Mouse (Mus musculus) midbrain, embryonic 14.5 days (tissue): ENCODE measurements around the gene Tfap2a. TPM values are rescaled to one million over a fixed set of nuclear protein-coding genes. Genes with fewer than 3 reads are reported as not detected.

Experiments used
- ATAC-seq: fragments of 200-750 bp; cut with Nextera tagmentation; 2 replicates; pipeline ENCODE4 v1.8.0; 2017; ENCODE audit warnings: moderate number of reproducible peaks, moderate library complexity; ENCODE audit not compliant: low FRiP score, low TSS enrichment
- DNase-seq: peaks from one replicate; pipeline ENCODE4 v3.0.0-alpha.2; 2015
- H3K27ac ChIP-seq: fragments of 300-500 bp; sonication (generic); replicated peaks from 2 replicates; pipeline ENCODE4 v1.5.1; 2014; ENCODE audit warnings: mild to moderate bottlenecking, low read depth, low read length, moderate library complexity
- H3K27me3 ChIP-seq: fragments of 300-500 bp; sonication (generic); 2 replicates; pipeline ENCODE4 v1.6.1; 2014; ENCODE audit warnings: low read length, control low read depth, mixed read lengths; ENCODE audit not compliant: control insufficient read depth, insufficient read depth
- H3K36me3 ChIP-seq: fragments of 300-500 bp; sonication (generic); 2 replicates; pipeline ENCODE4 v1.6.1; 2014; ENCODE audit warnings: low read length, control low read depth; ENCODE audit not compliant: control insufficient read depth, insufficient read depth
- H3K4me1 ChIP-seq: fragments of 300-500 bp; sonication (generic); 2 replicates; pipeline ENCODE4 v1.6.1; 2014; ENCODE audit warnings: mild to moderate bottlenecking, antibody characterized with exemption, low read length, control low read depth; ENCODE audit not compliant: control insufficient read depth, insufficient read depth
- H3K4me2 ChIP-seq: fragments of 300-500 bp; sonication (generic); 2 replicates; pipeline ENCODE4 v1.6.1; 2014; ENCODE audit warnings: mild to moderate bottlenecking, low read length, moderate library complexity
- H3K4me3 ChIP-seq: fragments of 300-500 bp; sonication (generic); replicated peaks from 2 replicates; pipeline ENCODE4 v1.5.1; 2014; ENCODE audit warnings: low read depth, low read length
- H3K9ac ChIP-seq: fragments of 300-500 bp; sonication (generic); replicated peaks from 2 replicates; pipeline ENCODE4 v1.6.1; 2014; ENCODE audit warnings: mild to moderate bottlenecking, low read length, moderate library complexity
- H3K9me3 ChIP-seq: fragments of 300-500 bp; sonication (generic); 2 replicates; pipeline ENCODE4 v1.6.1; 2016; ENCODE audit warnings: low read length, control low read depth, mixed read lengths; ENCODE audit not compliant: control insufficient read depth
- WGBS: fragments of 180-500 bp; shearing (Covaris S2); extraction: QIAGEN DNeasy Blood & Tissue Kit; methylation state at CpG from one replicate; pipeline ENCODE4 v1.1.7; 2014; 5-methylcytosine and 5-hydroxymethylcytosine counted together
- polyA plus RNA-seq: library from polyadenylated mRNA; unstranded; fragments of >200 nt; fragmentation: Nextera tagmentation; extraction: Ambion mirVana; gene quantifications from 2 replicates; pipeline ENCODE4 v1.2.1, GENCODE M21; 2014

The Tfap2a gene
- polyA plus RNA-seq, 1 experiment from 2014 or later = 11.8 TPM

GRCm38 (mm10) chr13:40722741-40723597, 15.2 kb downstream of the Tfap2a start:
- no peaks in the 10 kb centered on the region for H3K9me3 ChIP-seq
- H3K4me1 ChIP-seq = peaks cover 4% of the 10 kb centered on the region; the same call in 1 of the 2 replicates
- peaks cover 89% of the 10 kb centered on the region for H3K27me3 ChIP-seq
- WGBS = under 1% methylated on average over 61 of the region's 70 CpGs
- H3K9ac ChIP-seq = peak overlapping the region; percentile 54
- peak overlapping the region; percentile 81 for H3K27ac ChIP-seq
- peak overlapping the region; percentile 72 for H3K4me2 ChIP-seq
- no peaks in the 10 kb centered on the region for H3K36me3 ChIP-seq
- peak; percentile 93 for ATAC-seq
- H3K4me3 ChIP-seq = peak overlapping the region; percentile 52
- DNase-seq = peak; percentile 97

GRCm38 (mm10) chr13:40719741-40720082, 18.5 kb downstream of the Tfap2a start:
- peaks cover 87% of the 10 kb centered on the region for H3K27me3 ChIP-seq
- 28% methylated on average over 9 of the region's 9 CpGs for WGBS
- H3K4me3 ChIP-seq = no peak overlapping the region
- no peaks in the 10 kb centered on the region for H3K9me3 ChIP-seq
- no peak for ATAC-seq
- H3K9ac ChIP-seq = no peak overlapping the region
- H3K4me2 ChIP-seq = no peak overlapping the region
- no peak overlapping the region for H3K27ac ChIP-seq
- peaks cover 4% of the 10 kb centered on the region; the same call in 1 of the 2 replicates for H3K4me1 ChIP-seq
- H3K36me3 ChIP-seq = no peaks in the 10 kb centered on the region
- DNase-seq = no peak

- no peak overlapping the region for H3K4me3 ChIP-seq
- H3K4me2 ChIP-seq = no peak overlapping the region
- H3K9ac ChIP-seq = no peak overlapping the region
- WGBS = 16% methylated on average over 14 of the region's 14 CpGs
- ATAC-seq (no peak), DNase-seq (no peak)
- peaks cover 89% of the 10 kb centered on the region for H3K27me3 ChIP-seq
- peaks cover 4% of the 10 kb centered on the region; the same call in 1 of the 2 replicates for H3K4me1 ChIP-seq
- no peaks in the 10 kb centered on the region for H3K9me3 ChIP-seq
- no peaks in the 10 kb centered on the region for H3K36me3 ChIP-seq
- no peak overlapping the region for H3K27ac ChIP-seq
Measured at GRCm38 (mm10) chr13:40719066-40719740, 19.0 kb downstream of the Tfap2a start.

GRCm38 (mm10) chr13:40716771-40717716, 21.1 kb downstream of the Tfap2a start:
- 1% methylated on average over 37 of the region's 37 CpGs for WGBS
- no peak for DNase-seq
- H3K4me2 ChIP-seq = 0 out of 2 replicates have a peak overlapping the region, but pooled peaks have one; percentile 10

GRCm38 (mm10) chr13:40714531-40714930, 23.6 kb downstream of the Tfap2a start:
- H3K27ac ChIP-seq = no peak overlapping the region
- no peak for DNase-seq
- H3K36me3 ChIP-seq = no peaks in the 10 kb centered on the region
- WGBS = 2% methylated on average over 2 of the region's 2 CpGs
- 0 out of 2 replicates have a peak overlapping the region, but pooled peaks have one; percentile 2 for H3K4me2 ChIP-seq
- ATAC-seq = no peak
- H3K9me3 ChIP-seq = no peaks in the 10 kb centered on the region
- H3K4me1 ChIP-seq = no peaks in the 10 kb centered on the region
- H3K27me3 ChIP-seq = peaks cover 93% of the 10 kb centered on the region
- no peak overlapping the region for H3K4me3 ChIP-seq
- no peak overlapping the region for H3K9ac ChIP-seq

More at GRCm38 (mm10) chr13:40716771-40717716, 21.1 kb downstream of the Tfap2a start:
- Histone ChIP-seq H3K9me3 (no peaks in the 10 kb centered on the region), H3K36me3 (no peaks in the 10 kb centered on the region), H3K9ac (no peak overlapping the region), H3K27ac (no peak overlapping the region), H3K4me3 (no peak overlapping the region), H3K27me3 (peaks cover 93% of the 10 kb centered on the region), H3K4me1 (no peaks in the 10 kb centered on the region)
- no peak for ATAC-seq

- Histone ChIP-seq H3K9me3 (no peaks in the 10 kb centered on the region), H3K4me3 (no peak overlapping the region), H3K36me3 (no peaks in the 10 kb centered on the region), H3K4me1 (no peaks in the 10 kb centered on the region), H3K4me2 (no peak overlapping the region), H3K9ac (no peak overlapping the region), H3K27me3 (peaks cover 89% of the 10 kb centered on the region), H3K27ac (no peak overlapping the region)
- WGBS = 3% methylated on average over 5 of the region's 5 CpGs
- DNase-seq = peak; percentile 37
- no peak for ATAC-seq
Measured at GRCm38 (mm10) chr13:40713681-40714080, 24.5 kb downstream of the Tfap2a start.

GRCm38 (mm10) chr13:40713241-40713640, 24.9 kb downstream of the Tfap2a start:
- H3K4me3 ChIP-seq = no peak overlapping the region
- H3K27ac ChIP-seq = no peak overlapping the region
- H3K9ac ChIP-seq = no peak overlapping the region
- no peaks in the 10 kb centered on the region for H3K4me1 ChIP-seq
- no peaks in the 10 kb centered on the region for H3K36me3 ChIP-seq
- no peaks in the 10 kb centered on the region for H3K9me3 ChIP-seq
- WGBS = 4% methylated on average over 4 of the region's 4 CpGs
- no peak overlapping the region for H3K4me2 ChIP-seq
- H3K27me3 ChIP-seq = peaks cover 88% of the 10 kb centered on the region
- ATAC-seq (no peak), DNase-seq (peak; percentile 39)

- Histone ChIP-seq H3K4me3 (no peak overlapping the region), H3K9ac (no peak overlapping the region), H3K36me3 (no peaks in the 10 kb centered on the region), H3K27ac (no peak overlapping the region), H3K27me3 (peaks cover 88% of the 10 kb centered on the region), H3K4me1 (no peaks in the 10 kb centered on the region), H3K4me2 (no peak overlapping the region), H3K9me3 (no peaks in the 10 kb centered on the region)
- DNase-seq = peak; percentile 40
- no peak for ATAC-seq
- WGBS = 2% methylated on average over 4 of the region's 4 CpGs
Measured at GRCm38 (mm10) chr13:40712526-40712832, 25.7 kb downstream of the Tfap2a start.
